8 mouse cellular contexts compared by ENCODE assay signal in genomic region chr10:7210991-7211695, GRCm38 (mm10). TPM values are rescaled to one million over a fixed set of nuclear protein-coding genes. Genes with fewer than 3 reads are reported as not detected.
A peak's percentile ranks its signal among the peaks of the same experiment; 100 is the strongest.
DNase-seq lines count a peak whose midpoint lies in the region; ATAC-seq and TF ChIP-seq lines count a peak whose summit lies in the region.

No protein-coding gene starts in this region.

- peak overlapping the region; percentile 92 for H3K27ac ChIP-seq in hindbrain, embryonic 10.5 days
- peak overlapping the region; percentile 96 for H3K27ac ChIP-seq in lung, embryonic 16.5 days (ENCODE audit: low read length)
- H3K27ac ChIP-seq in olfactory bulb, adult 2 months (ENCODE audit: insufficient read depth, low read depth, low read length), result no peak overlapping the region
- no peak overlapping the region for H3K27ac ChIP-seq in thymus, adult 2 months (ENCODE audit: control insufficient read depth, insufficient read depth, low read length)

- TF ChIP-seq POLR2A in olfactory bulb, adult 2 months (IDR thresholded peaks at IDR 0.05; ENCODE audit: insufficient read depth, low read depth, low read length), result 0 out of 2 replicates have a peak, but pooled peaks have one; percentile 3
- no peak for TF ChIP-seq POLR2A in thymus, adult 2 months (IDR thresholded peaks at IDR 0.05; ENCODE audit: control insufficient read depth, extremely low read depth, insufficient read depth, low read length, poor library complexity)

- peak overlapping the region; percentile 83 for H3K9ac ChIP-seq in lung, embryonic 16.5 days (ENCODE audit: low read length)

- H3K9me3 ChIP-seq in hindbrain, embryonic 10.5 days, result 0 out of 2 replicates have a peak, but pooled peaks cover 3% of the 10 kb centered on the region
- H3K9me3 ChIP-seq in lung, embryonic 16.5 days (ENCODE audit: control insufficient read depth, low read length), result no peaks in the 10 kb centered on the region

- no peaks in the 10 kb centered on the region for H3K27me3 ChIP-seq in hindbrain, embryonic 10.5 days (ENCODE audit: insufficient read depth, poor library complexity, severe bottlenecking)
- no peaks in the 10 kb centered on the region for H3K27me3 ChIP-seq in lung, embryonic 16.5 days (ENCODE audit: control insufficient read depth, insufficient read depth, low read depth, low read length)
- H3K27me3 ChIP-seq in thymus, adult 2 months (ENCODE audit: control insufficient read depth, insufficient read depth, low read length), result no peaks in the 10 kb centered on the region

- peak; percentile 90 for DNase-seq in NIH3T3 (ENCODE audit: low read depth)
- DNase-seq in cerebellum, adult 9-11 months, result peak; percentile 85
- DNase-seq in frontal cortex, adult 2 months (ENCODE audit: extremely low spot score in 1 of 2, low spot score in 1 of 2), result peak; percentile 3 to 20
- peak; percentile 85 for DNase-seq in hindbrain, embryonic 10.5 days (ENCODE audit: low spot score)
- DNase-seq in layer of hippocampus, adult 9-11 months, result peak; percentile 50
- DNase-seq in thymus, adult 2 months, result peak; percentile 81

- peak; percentile 82 for ATAC-seq in lung, embryonic 16.5 days (ENCODE audit: low read depth)

- H3K4me1 ChIP-seq in hindbrain, embryonic 10.5 days (replicated peaks), result peaks cover 41% of the 10 kb centered on the region
- H3K4me1 ChIP-seq in lung, embryonic 16.5 days (replicated peaks; ENCODE audit: control insufficient read depth, insufficient read depth, low read length), result peaks cover 39% of the 10 kb centered on the region
- peaks cover 6% of the 10 kb centered on the region for H3K4me1 ChIP-seq in olfactory bulb, adult 2 months (ENCODE audit: control insufficient read depth, insufficient read depth, low read length)
- H3K4me1 ChIP-seq in thymus, adult 2 months (replicated peaks; ENCODE audit: control insufficient read depth, insufficient read depth, low read length), result peaks cover 8% of the 10 kb centered on the region

- peak overlapping the region; percentile 85 for H3K4me3 ChIP-seq in hindbrain, embryonic 10.5 days
- peak overlapping the region; percentile 71 for H3K4me3 ChIP-seq in lung, embryonic 16.5 days (ENCODE audit: low read length)
- H3K4me3 ChIP-seq in olfactory bulb, adult 2 months (ENCODE audit: insufficient read depth, low read depth, low read length), result peak overlapping the region; percentile 62
- H3K4me3 ChIP-seq in thymus, adult 2 months (ENCODE audit: control insufficient read depth, insufficient read depth, low read length), result peak overlapping the region; percentile 85

- TF ChIP-seq CTCF in olfactory bulb, adult 2 months (IDR thresholded peaks at IDR 0.05; ENCODE audit: insufficient read depth, low read depth, low read length), result peak; percentile 15; the same call in 1 of the 2 replicates
- TF ChIP-seq CTCF in thymus, adult 2 months (IDR thresholded peaks at IDR 0.05; ENCODE audit: borderline replicate concordance, control insufficient read depth, extremely low read depth, insufficient read depth, low read length, poor library complexity), result 0 out of 2 replicates have a peak, but pooled peaks have one; percentile 40

- H3K36me3 ChIP-seq in hindbrain, embryonic 10.5 days, result no peaks in the 10 kb centered on the region
- H3K36me3 ChIP-seq in lung, embryonic 16.5 days (ENCODE audit: control insufficient read depth, insufficient read depth, low read length), result no peaks in the 10 kb centered on the region
- H3K36me3 ChIP-seq in thymus, adult 2 months (ENCODE audit: control insufficient read depth, insufficient read depth, low read length), result no peaks in the 10 kb centered on the region

- under 1% methylated on average over 41 of the region's 41 CpGs for WGBS in hindbrain, embryonic 10.5 days
- WGBS in lung, embryonic 16.5 days, result 0% methylated on average over 41 of the region's 41 CpGs
- WGBS in olfactory bulb, adult 2 months, result under 1% methylated on average over 41 of the region's 41 CpGs
- whole genome bisulfite sequencing in thymus, adult 2 months, result under 1% methylated on average over 41 of the region's 41 CpGs

- peak overlapping the region; percentile 66 for H3K4me2 ChIP-seq in lung, embryonic 16.5 days (ENCODE audit: low read depth, low read length)

RNA-seq across cellular contexts. Expression of gene Cnksr3, which starts 0.9 kb away (rescaled TPM):
- 5.0 and 5.5 TPM in 2 replicates for polyA plus RNA-seq in frontal cortex, adult 2 months (2012; rRNA removed)
- 7.3 and 10.5 TPM in 2 replicates for polyA plus RNA-seq in hindbrain, embryonic 10.5 days (2016; fragmentation: Nextera tagmentation; extraction: Ambion mirVana)
- 10.1 and 11.0 TPM in 2 replicates for polyA plus RNA-seq in lung, embryonic 16.5 days (2015; fragmentation: Nextera tagmentation; extraction: Ambion mirVana)
- polyA plus RNA-seq in olfactory bulb, adult 2 months (2012; ENCODE audit: insufficient read depth, insufficient read length, low replicate concordance, missing spikeins), result not detected in 2 replicates
- polyA plus RNA-seq in thymus, adult 2 months (2012; rRNA removed), result 5.9 and 6.2 TPM in 2 replicates

Comparison
In these comparisons a context has a peak if more than half of its experiments do, and no peak if none do; other contexts are left out.
1. DNase-seq: peak in every context shown above with its lines; median percentile 90 in NIH3T3; 85 in cerebellum, adult 9-11 months; 85 in hindbrain, embryonic 10.5 days; 81 in thymus, adult 2 months; 50 in layer of hippocampus, adult 9-11 months; 12 in frontal cortex, adult 2 months.
2. H3K27ac ChIP-seq: peak in hindbrain, embryonic 10.5 days (single experiment) and lung, embryonic 16.5 days (single experiment); none in olfactory bulb, adult 2 months (single experiment) and thymus, adult 2 months (single experiment).
3. Peak in every context shown above with its lines, with median percentiles within 50 percentile points of each other: H3K4me3 ChIP-seq.